Mouse (Mus musculus): ENCODE measurements around the gene 3110082I17Rik.

The 3110082I17Rik gene

DNA sequence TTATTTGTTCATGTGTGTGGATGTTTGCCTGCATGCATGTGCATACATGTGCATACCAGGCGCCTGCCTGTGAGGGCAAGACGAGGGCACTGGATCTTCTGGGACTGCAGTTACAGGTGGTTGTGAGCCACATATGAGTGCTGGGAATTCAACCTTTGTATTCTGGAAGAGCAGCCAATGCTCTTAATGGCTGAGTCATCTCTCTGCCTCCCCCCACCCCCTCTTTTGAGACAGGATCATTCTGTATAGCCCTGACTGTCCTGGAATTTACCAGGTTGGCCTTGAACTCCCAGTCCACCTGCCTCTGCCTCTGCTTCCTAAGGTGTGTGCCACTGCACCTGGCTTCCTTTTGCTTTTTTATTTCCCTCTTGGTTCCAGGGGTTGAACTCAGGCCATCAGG, 85.5 kb downstream of the 3110082I17Rik start:
- no peak for DNase-seq

GRCm38 (mm10) chr5:139373889-139374444, 86.4 kb downstream of the 3110082I17Rik start:
- no peak for DNase-seq

GRCm38 (mm10) chr5:139373126-139373525, 87.2 kb downstream of the 3110082I17Rik start:
- no peak for DNase-seq

DNA sequence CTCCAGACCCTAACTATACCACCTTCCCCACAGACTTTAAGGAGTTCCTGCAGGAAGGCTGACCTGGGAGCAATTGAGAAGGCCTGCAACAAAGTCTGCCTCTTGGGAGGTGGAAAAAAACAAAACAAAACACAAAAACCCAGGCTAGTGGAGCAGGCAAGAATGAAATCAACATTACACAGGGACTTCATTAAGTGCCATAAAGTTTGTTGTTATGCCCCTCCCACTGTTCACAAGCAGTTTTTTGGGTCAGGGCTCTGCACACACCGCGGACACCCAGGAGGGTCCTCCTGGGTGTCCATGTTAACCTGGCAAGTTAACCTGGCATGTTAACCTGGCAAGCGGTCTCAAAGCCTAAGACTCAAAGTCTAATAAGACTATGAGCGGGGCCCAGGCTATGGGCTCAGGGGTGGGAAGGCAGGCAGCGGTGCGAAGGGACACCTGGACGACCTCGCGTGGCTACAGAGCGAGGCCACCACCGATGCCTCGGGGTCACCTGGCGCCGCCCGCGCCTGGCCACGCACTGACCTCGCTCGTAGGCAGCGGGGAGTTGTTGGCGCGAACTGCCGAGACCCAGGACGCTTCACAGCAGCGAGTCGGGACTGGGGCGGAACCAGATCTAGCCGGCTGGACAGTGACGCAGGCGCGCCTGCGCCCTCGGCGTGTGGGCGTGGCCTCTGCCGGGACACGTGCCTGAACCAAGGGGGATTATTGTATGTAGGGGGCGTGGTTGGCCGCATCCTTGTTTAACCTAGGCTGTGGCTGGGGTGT, 88.5 kb downstream of the 3110082I17Rik start:
- DNase-seq = peak; percentile 93 to 96

GRCm38 (mm10) chr5:139371118-139371517, 89.2 kb downstream of the 3110082I17Rik start:
- no peak for DNase-seq

GRCm38 (mm10) chr5:139370336-139370735, 90.0 kb downstream of the 3110082I17Rik start:
- DNase-seq = no peak

DNA sequence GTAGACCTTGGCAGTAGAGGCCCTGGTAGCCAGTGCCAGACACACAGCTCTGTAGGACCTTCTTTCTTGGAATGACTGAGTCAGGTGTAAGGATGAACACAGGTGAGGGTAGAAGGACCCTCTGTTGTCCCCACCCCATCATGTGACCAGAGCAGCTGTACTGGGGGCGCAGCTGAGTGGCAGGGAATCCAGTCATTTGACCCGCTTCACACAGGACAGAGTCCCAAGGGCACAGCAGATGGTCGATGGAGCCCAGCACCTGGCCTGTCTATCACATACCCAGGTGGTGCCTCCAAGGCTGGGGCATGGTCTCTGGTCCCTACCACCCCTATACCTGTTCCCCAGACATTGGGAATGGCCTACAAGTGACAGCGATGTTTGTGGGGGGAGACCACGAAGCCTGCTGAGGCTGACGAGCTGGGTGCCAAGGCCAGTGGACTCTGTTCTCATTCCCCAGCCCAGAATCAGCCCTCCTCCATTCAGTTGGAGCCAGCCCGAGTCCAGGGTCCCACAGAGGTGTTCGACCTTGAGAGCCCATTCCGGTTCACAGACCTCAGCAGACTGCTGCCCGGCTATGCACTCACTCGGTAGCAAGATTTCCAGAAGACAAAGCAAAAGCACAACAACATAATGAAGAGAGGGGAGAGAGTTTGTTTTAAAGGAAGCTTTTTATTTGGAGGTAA, 91.5 kb downstream of the 3110082I17Rik start:
- DNase-seq = no peak

DNA sequence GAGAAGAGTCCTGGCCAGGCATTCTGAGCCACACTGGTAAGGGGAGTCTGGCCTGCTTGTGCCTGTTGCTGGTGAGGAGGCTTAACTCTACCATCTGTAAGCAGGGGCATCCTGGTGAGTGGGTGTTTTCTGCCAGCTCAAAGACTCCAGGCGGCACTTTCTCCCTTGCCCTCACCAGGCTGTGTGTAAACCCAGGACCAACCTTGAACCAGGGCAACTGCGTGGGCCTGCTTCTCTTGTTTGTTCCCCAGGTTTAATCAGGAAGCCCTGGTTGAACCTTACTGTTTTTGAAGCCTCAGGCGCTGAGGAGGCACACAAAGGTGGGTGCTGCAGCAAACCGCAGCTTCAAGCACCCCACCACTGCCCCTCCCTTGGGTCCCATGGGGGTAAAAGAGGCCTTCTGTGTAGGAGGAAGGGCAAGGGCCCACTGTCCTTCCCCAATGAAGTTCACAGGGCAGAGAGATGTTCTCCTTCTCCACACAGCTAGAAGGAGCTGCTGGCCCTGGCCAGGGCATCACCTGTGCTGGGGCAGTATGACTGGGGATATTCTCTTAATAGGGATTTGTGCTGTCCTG, 92.4 kb downstream of the 3110082I17Rik start:
- DNase-seq = no peak

- DNase-seq = no peak
Observed at GRCm38 (mm10) chr5:139366484-139366883, 93.8 kb downstream of the 3110082I17Rik start.

DNA sequence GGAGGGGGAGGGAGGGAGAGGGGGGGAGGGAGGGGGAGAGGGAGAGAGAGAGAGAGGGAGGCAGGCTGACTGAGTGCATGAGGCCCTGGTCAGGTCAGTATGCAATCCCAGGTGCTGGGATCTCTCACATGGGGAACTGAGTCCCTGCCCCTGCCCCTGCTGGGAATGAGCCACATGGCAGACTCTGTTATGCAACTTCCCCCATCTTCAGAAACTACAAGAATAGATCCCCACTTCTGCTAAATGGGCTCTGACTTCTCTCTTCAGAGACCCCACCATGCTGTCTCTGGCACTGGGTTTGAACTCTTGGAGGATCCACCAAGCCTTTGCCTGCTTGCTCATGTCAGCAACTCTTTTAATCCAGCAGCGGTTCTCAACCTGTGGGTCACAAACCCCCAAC, 94.5 kb downstream of the 3110082I17Rik start:
- peak in 1 of 2 experiments; percentile 66 for DNase-seq

GRCm38 (mm10) chr5:139364911-139365571, 95.3 kb downstream of the 3110082I17Rik start:
- DNase-seq = peak; percentile 66 to 75

DNA sequence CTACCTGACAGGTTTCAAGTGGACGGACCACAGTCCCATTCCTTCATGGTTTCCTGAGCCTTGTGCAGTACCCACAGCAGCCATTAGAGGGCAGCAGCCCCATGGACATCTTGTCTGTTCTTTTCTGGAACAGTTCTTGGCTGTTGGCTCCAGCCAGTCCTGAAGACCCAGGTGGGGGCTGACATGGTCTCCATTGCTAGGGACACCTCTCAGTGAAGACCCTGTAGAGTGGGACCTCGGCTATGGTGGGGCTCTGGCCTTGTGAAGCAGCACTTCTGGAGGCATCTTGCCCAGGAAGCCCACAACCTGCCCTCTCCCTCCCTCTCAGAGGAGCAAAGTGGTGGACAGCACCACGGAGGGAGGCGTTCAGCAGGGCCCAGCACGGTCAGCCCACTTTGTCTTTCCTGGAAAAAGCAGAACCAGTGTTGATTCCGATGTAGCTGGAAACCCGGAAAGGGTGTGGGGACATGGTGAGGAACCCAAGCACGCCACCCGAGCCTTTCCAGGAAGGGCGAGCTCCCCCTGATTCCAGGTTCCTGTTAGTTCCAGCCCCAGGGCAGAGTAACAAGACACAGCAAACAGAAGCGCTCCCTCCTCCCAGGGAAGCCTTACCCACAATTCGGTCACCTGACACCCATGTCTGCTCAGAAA, 95.9 kb downstream of the 3110082I17Rik start:
- peak; percentile 92 for DNase-seq

DNA sequence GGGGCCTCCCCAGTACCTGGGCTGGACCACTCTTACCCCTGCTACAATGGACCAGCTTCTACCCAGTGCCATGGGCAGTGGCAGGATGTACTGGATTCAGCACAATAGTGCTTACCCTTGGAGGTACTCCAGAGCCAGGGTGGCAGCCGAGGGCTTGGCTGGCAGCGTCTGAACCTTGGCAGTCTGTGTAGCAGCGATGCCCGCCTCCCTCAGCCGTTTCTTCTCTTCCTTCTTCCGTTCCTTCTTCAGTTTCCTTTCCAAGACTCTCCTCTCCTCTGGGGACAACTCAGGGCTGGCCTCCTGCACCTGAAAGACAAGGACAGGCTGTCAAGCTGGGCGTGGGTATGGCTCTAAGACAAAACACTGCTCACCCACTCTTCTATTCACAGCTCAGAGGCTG, 96.5 kb downstream of the 3110082I17Rik start:
- peak; percentile 55 to 74 for DNase-seq

GRCm38 (mm10) chr5:139359244-139359643, 101.1 kb downstream of the 3110082I17Rik start:
- DNase-seq = no peak

DNA sequence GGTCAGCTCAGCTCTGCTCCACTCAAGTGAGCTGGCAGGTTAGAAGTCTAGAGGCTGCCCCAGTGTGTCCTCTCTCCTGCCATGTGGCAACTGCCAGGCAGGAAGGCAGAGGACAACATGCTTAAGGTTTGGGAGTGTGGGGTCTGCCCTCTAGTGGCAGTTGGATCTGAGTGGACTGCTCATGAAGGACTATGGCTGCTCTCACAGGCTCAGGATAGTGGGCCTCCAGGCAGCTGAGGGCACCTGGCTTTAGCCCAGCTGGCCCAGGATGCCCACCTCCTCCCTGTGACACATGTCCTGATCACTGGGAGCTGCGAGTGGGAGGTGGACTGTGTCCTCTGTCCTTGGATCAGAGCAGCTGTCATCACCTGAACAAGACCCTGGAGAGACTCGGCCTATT, 101.7 kb downstream of the 3110082I17Rik start:
- DNase-seq = no peak

DNA sequence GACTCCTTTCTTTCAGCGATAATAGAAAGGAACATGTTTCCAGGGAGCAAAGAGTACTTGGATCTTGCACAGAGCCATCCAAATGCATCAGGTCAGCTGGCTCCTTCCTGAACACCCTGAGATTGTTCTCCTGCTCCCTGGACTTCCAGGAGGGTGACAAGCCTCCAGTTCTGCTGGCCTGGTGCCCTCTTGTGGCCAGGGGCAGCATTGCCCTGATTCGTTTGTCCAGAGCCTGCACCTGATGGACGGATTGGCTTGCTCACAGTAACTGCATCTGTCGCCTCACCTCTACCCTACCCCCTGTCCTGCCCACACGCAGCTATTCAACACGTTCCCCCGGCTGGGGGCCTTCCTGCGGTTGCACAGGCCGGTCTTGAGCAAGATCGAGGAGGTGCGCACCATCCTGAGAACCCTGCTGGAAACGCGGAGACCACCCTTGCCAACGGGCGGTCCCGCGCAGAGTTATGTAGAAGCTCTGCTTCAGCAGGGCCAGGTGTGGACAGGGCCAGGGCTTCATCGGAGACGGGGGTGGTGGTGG, 105.0 kb downstream of the 3110082I17Rik start:
- peak; percentile 78 to 82 for DNase-seq

DNA sequence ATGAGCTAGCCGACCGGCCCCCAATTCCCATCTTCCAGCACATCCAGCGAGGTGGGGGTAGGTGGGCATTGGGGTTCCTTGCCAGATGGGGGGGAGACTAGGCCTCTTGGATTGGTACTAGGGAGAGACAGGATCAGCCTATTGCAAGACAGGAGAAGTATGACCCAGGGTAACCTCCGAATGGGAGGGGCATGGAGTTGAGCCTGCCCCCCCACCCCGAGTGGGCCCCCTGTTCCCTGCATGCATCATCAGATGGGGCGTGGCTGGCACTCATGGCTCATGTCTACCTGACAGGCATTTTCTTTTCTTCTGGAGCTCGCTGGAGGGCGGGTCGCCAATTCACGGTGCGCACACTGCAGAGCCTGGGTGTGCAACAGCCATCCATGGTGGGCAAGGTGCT, 106.4 kb downstream of the 3110082I17Rik start:
- DNase-seq = no peak

DNA sequence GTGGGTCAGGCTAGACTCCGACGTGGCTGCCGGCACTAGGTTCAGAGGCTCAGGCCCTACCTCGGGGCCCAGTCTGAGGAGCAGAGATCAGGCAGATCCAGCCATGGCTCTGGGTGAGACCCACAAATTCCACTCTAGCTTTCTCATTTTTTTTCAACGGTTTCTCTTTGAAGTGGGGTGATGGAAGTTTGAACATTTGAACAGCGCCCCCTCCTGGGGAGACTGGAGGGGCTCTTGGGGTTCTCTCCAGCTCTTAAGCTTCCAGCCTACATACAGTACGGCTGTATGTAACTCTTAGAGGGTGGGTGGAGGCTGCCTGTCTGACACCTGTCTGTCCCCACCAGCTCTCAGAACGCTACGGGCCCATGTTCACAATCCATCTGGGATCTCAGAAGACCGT, 106.8 kb downstream of the 3110082I17Rik start:
- DNase-seq = no peak

- DNase-seq = no peak
Observed at GRCm38 (mm10) chr5:139352317-139352716, 108.0 kb downstream of the 3110082I17Rik start, which contains the start of gene Cyp2w1. TSS of gene Cyp2w1 (plus strand) at chr5:139352617.

DNA sequence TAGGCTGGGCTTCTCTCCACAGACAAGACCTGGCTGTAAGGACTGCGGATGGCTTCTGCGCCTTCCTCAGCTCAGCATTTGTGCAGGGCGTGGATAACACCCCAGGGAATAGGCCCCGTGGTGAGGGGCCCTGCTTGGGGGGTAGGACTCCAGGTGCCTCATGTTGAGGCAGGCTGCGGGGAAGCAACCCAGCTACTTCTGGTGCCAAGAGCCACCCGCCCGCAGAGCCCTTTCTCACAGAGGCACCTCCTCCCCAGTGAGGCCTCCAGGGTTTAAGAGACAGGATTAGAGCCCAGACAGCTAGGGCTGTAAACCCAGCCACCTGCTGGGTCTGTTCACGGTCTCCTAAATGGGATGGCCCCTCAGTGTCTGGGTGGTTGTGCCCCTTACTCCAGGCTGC, 108.7 kb downstream of the 3110082I17Rik start:
- DNase-seq = no peak

GRCm38 (mm10) chr5:139351134-139351533, 109.2 kb downstream of the 3110082I17Rik start, which contains the start of gene Cox19:
TSS of gene Cox19 (minus strand) at chr5:139351418.
- no peak for DNase-seq

- DNase-seq = no peak
Observed at GRCm38 (mm10) chr5:139349713-139350112, 110.6 kb downstream of the 3110082I17Rik start.
